ENCODE assay signal across 8 mouse cellular contexts in genomic region chr8:114541132-114541531, GRCm38 (mm10).
A peak's percentile ranks its signal among the peaks of the same experiment; 100 is the strongest.
DNase-seq lines count a peak whose midpoint lies in the region; ATAC-seq and TF ChIP-seq lines count a peak whose summit lies in the region.

No protein-coding gene starts in this region.

- DNase-seq in hindbrain, embryonic 11.5 days (ENCODE audit: low spot score) = peak; percentile 61
- peak; percentile 76 to 82 for DNase-seq in cerebellum, adult 18-20 months
- DNase-seq in gastrocnemius, postnatal 14 days = peak; percentile 25
- peak; percentile 31 for DNase-seq in large intestine, adult 2 months (ENCODE audit: low read depth, low spot score)
- DNase-seq in spleen, adult 12 weeks (ENCODE audit: low spot score) = no peak

- intact Hi-C loops in gastrocnemius, postnatal 14 days (cut with DNase I; ENCODE audit: low total_unique reads) = loop anchor here (5.0 to 10.0 kb wide), 2 partner anchors 174 to 426 kb away; no protein-coding TSS in a partner anchor

- H3K9me3 ChIP-seq in hindbrain, embryonic 11.5 days (ENCODE audit: control insufficient read depth, low read length) = no peaks in the 10 kb centered on the region
- no peaks in the 10 kb centered on the region for H3K9me3 ChIP-seq in hindbrain, embryonic 12.5 days (replicated peaks)
- H3K9me3 ChIP-seq in ES-Bruce4 (replicated peaks; ENCODE audit: control insufficient read depth, insufficient read depth, low read length, poor library complexity, severe bottlenecking) = no peaks in the 10 kb centered on the region

- H3K36me3 ChIP-seq in hindbrain, embryonic 11.5 days (ENCODE audit: control insufficient read depth, insufficient read depth, low read length) = no peaks in the 10 kb centered on the region
- no peaks in the 10 kb centered on the region for H3K36me3 ChIP-seq in hindbrain, embryonic 12.5 days
- no peaks in the 10 kb centered on the region for H3K36me3 ChIP-seq in ES-Bruce4 (ENCODE audit: control insufficient read depth, insufficient read depth, low read length, poor library complexity, severe bottlenecking)

- no peak overlapping the region for H3K4me2 ChIP-seq in hindbrain, embryonic 11.5 days (replicated peaks; ENCODE audit: low read depth, low read length)
- H3K4me2 ChIP-seq in hindbrain, embryonic 12.5 days (replicated peaks) = no peak overlapping the region

- H3K4me1 ChIP-seq in hindbrain, embryonic 11.5 days (replicated peaks; ENCODE audit: control insufficient read depth, insufficient read depth, low read length) = peaks cover 2% of the 10 kb centered on the region; the same call in 1 of the 2 replicates
- peaks cover 4% of the 10 kb centered on the region for H3K4me1 ChIP-seq in hindbrain, embryonic 12.5 days
- no peaks in the 10 kb centered on the region for H3K4me1 ChIP-seq in ES-Bruce4 (ENCODE audit: control insufficient read depth, insufficient read depth, low read length)

- H3K4me3 ChIP-seq in hindbrain, embryonic 11.5 days (ENCODE audit: low read depth, low read length) = no peak overlapping the region
- H3K4me3 ChIP-seq in hindbrain, embryonic 12.5 days = no peak overlapping the region
- H3K4me3 ChIP-seq in ES-Bruce4 (ENCODE audit: low read depth, low read length) = no peak overlapping the region

- no peak overlapping the region for H3K9ac ChIP-seq in hindbrain, embryonic 11.5 days (ENCODE audit: low read depth, low read length)
- no peak overlapping the region for H3K9ac ChIP-seq in hindbrain, embryonic 12.5 days
- no peak overlapping the region for H3K9ac ChIP-seq in ES-Bruce4 (ENCODE audit: low read depth, poor library complexity, severe bottlenecking)

- TF ChIP-seq EP300 in ES-Bruce4 (IDR thresholded peaks at IDR 0.05; ENCODE audit: insufficient read depth, low read depth, low read length) = no peak

- no peaks in the 10 kb centered on the region for H3K27me3 ChIP-seq in hindbrain, embryonic 11.5 days (ENCODE audit: control insufficient read depth, insufficient read depth, low read length)
- peaks cover 5% of the 10 kb centered on the region for H3K27me3 ChIP-seq in hindbrain, embryonic 12.5 days
- no peaks in the 10 kb centered on the region for H3K27me3 ChIP-seq in ES-Bruce4 (ENCODE audit: control insufficient read depth, insufficient read depth, low read length, poor library complexity, severe bottlenecking)

- peak; percentile 44 for TF ChIP-seq CTCF in ES-Bruce4 (IDR thresholded peaks at IDR 0.05; ENCODE audit: low read depth, low read length)

- H3K27ac ChIP-seq in hindbrain, embryonic 11.5 days (ENCODE audit: low read depth, low read length) = no peak overlapping the region
- no peak overlapping the region for H3K27ac ChIP-seq in hindbrain, embryonic 12.5 days
- H3K27ac ChIP-seq in ES-Bruce4 (ENCODE audit: insufficient read depth, low read length) = no peak overlapping the region

- whole genome bisulfite sequencing in hindbrain, embryonic 11.5 days = 8% methylated on average over 3 of the region's 3 CpGs
- 14% methylated on average over 3 of the region's 3 CpGs for WGBS in hindbrain, embryonic 12.5 days
- WGBS in large intestine, adult 2 months = 11% methylated on average over 3 of the region's 3 CpGs

- no peak for ATAC-seq in hindbrain, embryonic 11.5 days (ENCODE audit: low FRiP score)
- ATAC-seq in hindbrain, embryonic 12.5 days (ENCODE audit: low FRiP score) = no peak
- peak; percentile 85 for ATAC-seq in megakaryocyte progenitor cell, adult 5-6 weeks (replicated peaks; ENCODE audit: poor library complexity)

- TF ChIP-seq POLR2A in ES-Bruce4 (IDR thresholded peaks at IDR 0.05; ENCODE audit: insufficient read depth, low read length) = no peak
